Mouse (Mus musculus): ENCODE data around the gene Prcc. TPM values are rescaled to one million over a fixed set of nuclear protein-coding genes. Genes with fewer than 3 reads are reported as not detected.
"Not testable (repeated sequence)": the region's sequence is repeated elsewhere in the genome, so short reads cannot be mapped to it uniquely, and the experiment has no call there.

Gene Prcc
- total and polyA plus RNA-seq, 2 experiments from 2014 or later: 20.6 to 77.1 TPM

- ATAC-seq (peak; percentile 97), DNase-seq (peak; percentile 98)
- Histone ChIP-seq H3K9me3 (ENCODE audit: low read length) (no peaks in the 10 kb centered on the region), H3K4me3 (ENCODE audit: low read depth, low read length) (peak within 1 kb of the TSS; percentile 78), H3K4me2 (ENCODE audit: low read depth) (peak within 1 kb of the TSS; percentile 90), H3K9ac (peak within 1 kb of the TSS; percentile 79), H3K27ac (ENCODE audit: low read depth, low read length) (peak within 1 kb of the TSS; percentile 77), H3K27me3 (ENCODE audit: insufficient read depth, low read length) (no peaks in the 10 kb centered on the region), H3K36me3 (ENCODE audit: insufficient read depth) (no peaks in the 10 kb centered on the region), H3K4me1 (ENCODE audit: insufficient read depth) (peaks cover 14% of the 10 kb centered on the region)
- WGBS: 3% methylated on average over 55 of the region's 57 CpGs
- TF ChIP-seq CTCF (IDR thresholded peaks at IDR 0.05; ENCODE audit: low read depth): peak; percentile 53
These were observed 20.6 kb upstream of the Prcc start, which contains the start of gene Hdgf for GRCm38 (mm10) chr3:87905880-87906485. Gene Hdgf (plus strand): TSS chr3:87906321.

DNA sequence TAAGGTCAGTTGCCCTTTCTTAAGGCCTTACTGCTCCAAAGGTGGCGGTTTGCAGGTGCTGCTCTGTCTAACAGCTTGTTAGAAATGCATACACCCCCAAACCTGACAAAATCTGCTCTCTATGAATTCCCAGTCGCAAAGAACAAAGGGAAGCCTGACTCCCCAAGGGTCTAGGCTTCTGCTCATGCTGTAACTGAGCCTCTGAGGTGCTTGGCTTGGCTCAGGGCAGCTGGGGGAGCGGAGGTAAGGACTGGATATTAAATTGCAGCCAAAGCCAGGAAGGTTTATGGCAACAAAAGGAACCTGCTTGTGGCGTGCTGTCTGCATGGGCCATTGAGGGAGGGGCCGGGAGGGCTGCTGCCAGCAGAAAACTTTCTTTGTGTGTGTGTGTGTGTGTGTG lies 18.4 kb upstream of the Prcc start:
- Histone ChIP-seq H3K27ac (ENCODE audit: low read depth, low read length) (no peak overlapping the region), H3K36me3 (ENCODE audit: insufficient read depth) (no peaks in the 10 kb centered on the region), H3K4me1 (ENCODE audit: insufficient read depth) (peaks cover 14% of the 10 kb centered on the region), H3K4me3 (ENCODE audit: low read depth, low read length) (no peak overlapping the region), H3K27me3 (ENCODE audit: insufficient read depth, low read length) (no peaks in the 10 kb centered on the region), H3K9ac (no peak overlapping the region), H3K9me3 (ENCODE audit: low read length) (no peaks in the 10 kb centered on the region), H3K4me2 (ENCODE audit: low read depth) (no peak overlapping the region)
- TF ChIP-seq CTCF (IDR thresholded peaks at IDR 0.05; ENCODE audit: low read depth): no peak
- DNase-seq (no peak), ATAC-seq (no peak)
- WGBS: 48% methylated on average over 5 of the region's 5 CpGs

GRCm38 (mm10) chr3:87901959-87902358 lies 16.6 kb upstream of the Prcc start:
- not testable (repeated sequence) for H3K4me2 ChIP-seq (ENCODE audit: low read depth); DNase-seq; H3K27ac ChIP-seq (ENCODE audit: low read depth, low read length); H3K27me3 ChIP-seq (ENCODE audit: insufficient read depth, low read length); H3K36me3 ChIP-seq (ENCODE audit: insufficient read depth); H3K9me3 ChIP-seq (ENCODE audit: low read length); ATAC-seq; H3K4me1 ChIP-seq (ENCODE audit: insufficient read depth); H3K9ac ChIP-seq; H3K4me3 ChIP-seq (ENCODE audit: low read depth, low read length)
- 88% methylated on average over 5 of the region's 6 CpGs for WGBS

DNA sequence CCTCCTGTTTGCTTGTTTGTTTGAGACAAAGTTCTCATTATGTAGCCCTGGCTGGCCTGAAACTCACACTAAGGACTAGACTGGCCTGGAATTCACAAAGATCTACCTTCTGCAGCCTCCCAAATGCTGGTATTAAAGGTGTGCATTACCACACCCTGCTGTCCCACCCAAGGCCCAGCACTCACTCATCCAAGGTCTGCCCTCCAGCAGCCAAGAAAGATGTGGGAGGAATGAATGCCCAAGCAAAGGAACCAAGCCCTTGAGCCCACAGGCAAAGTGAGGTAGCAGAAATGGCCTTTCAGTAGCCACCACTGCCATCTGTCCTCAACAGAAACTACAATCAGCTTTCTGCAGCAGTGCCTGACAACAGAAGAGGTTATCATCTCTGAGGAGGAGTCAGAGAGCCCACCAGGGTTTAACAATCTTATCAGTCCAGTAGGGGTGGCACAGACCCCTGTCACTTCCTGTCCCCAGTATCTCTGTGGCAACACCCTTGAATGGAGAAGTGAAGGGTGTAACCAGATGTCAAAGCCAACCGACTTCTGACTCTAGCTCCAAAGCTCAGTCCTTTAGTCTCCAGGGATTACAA lies 15.7 kb upstream of the Prcc start:
- no peak for DNase-seq
- WGBS: 85% methylated on average over 1 of the region's 1 CpGs
- no peaks in the 10 kb centered on the region for H3K36me3 ChIP-seq (ENCODE audit: insufficient read depth)
- ATAC-seq: no peak
- no peak overlapping the region for H3K4me2 ChIP-seq (ENCODE audit: low read depth)
- no peak for TF ChIP-seq CTCF (IDR thresholded peaks at IDR 0.05; ENCODE audit: low read depth)
- H3K9me3 ChIP-seq (ENCODE audit: low read length): no peaks in the 10 kb centered on the region
- no peaks in the 10 kb centered on the region for H3K27me3 ChIP-seq (ENCODE audit: insufficient read depth, low read length)
- H3K4me3 ChIP-seq (ENCODE audit: low read depth, low read length): no peak overlapping the region
- H3K27ac ChIP-seq (ENCODE audit: low read depth, low read length): no peak overlapping the region
- no peaks in the 10 kb centered on the region for H3K4me1 ChIP-seq (ENCODE audit: insufficient read depth)
- H3K9ac ChIP-seq: no peak overlapping the region

DNA sequence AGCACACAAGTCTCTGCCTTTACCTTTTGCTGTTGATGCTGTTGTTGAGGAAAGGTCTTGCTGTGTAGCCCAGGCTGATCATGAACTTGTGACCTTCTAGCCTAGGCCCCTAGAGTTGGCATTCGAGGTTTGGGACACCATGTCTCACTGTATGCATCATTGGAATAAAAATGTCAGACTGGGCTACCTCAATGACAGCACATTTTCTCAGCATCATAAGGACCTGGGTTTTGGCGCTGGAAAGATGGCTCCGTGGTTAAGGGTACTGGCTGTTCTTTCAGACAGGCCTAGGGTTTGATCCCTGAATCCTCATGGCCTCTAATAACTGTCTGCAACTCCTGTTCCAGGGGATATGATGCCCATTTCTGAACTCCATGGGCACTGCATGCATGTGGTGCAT lies 14.4 kb upstream of the Prcc start:
- Histone ChIP-seq H3K9ac (no peak overlapping the region), H3K4me2 (ENCODE audit: low read depth) (no peak overlapping the region), H3K36me3 (ENCODE audit: insufficient read depth) (no peaks in the 10 kb centered on the region), H3K27ac (ENCODE audit: low read depth, low read length) (no peak overlapping the region), H3K27me3 (ENCODE audit: insufficient read depth, low read length) (no peaks in the 10 kb centered on the region), H3K4me3 (ENCODE audit: low read depth, low read length) (no peak overlapping the region), H3K9me3 (ENCODE audit: low read length) (no peaks in the 10 kb centered on the region), H3K4me1 (ENCODE audit: insufficient read depth) (no peaks in the 10 kb centered on the region)
- WGBS: 73% methylated on average over 3 of the region's 3 CpGs
- no peak for TF ChIP-seq CTCF (IDR thresholded peaks at IDR 0.05; ENCODE audit: low read depth)
- DNase-seq (no peak), ATAC-seq (no peak)

GRCm38 (mm10) chr3:87899266-87899665 lies 13.9 kb upstream of the Prcc start:
- WGBS: 54% methylated on average over 3 of the region's 3 CpGs
- Histone ChIP-seq H3K9me3 (ENCODE audit: low read length) (no peaks in the 10 kb centered on the region), H3K27me3 (ENCODE audit: insufficient read depth, low read length) (no peaks in the 10 kb centered on the region), H3K27ac (ENCODE audit: low read depth, low read length) (no peak overlapping the region), H3K4me1 (ENCODE audit: insufficient read depth) (no peaks in the 10 kb centered on the region), H3K9ac (no peak overlapping the region), H3K4me2 (ENCODE audit: low read depth) (no peak overlapping the region), H3K36me3 (ENCODE audit: insufficient read depth) (no peaks in the 10 kb centered on the region), H3K4me3 (ENCODE audit: low read depth, low read length) (no peak overlapping the region)
- DNase-seq: no peak
- ATAC-seq: no peak
- TF ChIP-seq CTCF (IDR thresholded peaks at IDR 0.05; ENCODE audit: low read depth): no peak

DNA sequence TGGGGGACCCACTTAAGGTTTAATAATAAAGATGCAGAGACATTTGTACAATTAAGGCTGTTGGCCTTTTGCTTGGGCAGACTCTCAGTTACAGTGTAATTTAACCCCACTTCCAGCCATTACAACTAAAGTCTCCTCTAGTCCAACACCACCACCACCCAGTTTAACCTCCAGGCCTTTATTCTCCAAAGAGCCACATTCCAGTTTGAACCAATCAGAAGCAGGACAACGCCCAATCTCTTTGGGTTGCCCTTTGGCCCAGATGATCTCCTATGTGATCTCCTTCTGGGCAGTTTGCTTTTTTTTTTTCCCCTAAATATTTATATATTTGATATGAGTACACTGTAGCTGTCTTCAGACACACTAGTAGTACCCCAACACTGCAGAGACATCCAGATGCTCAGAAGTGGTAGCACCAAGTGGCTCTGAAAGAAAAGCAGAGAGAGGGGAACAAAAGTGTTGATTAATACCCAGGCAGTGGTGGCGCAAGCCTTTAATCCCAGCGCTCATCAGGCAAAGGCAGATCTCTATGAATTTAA lies 8.0 kb upstream of the Prcc start:
- Histone ChIP-seq H3K4me1 (ENCODE audit: insufficient read depth) (no peaks in the 10 kb centered on the region), H3K27me3 (ENCODE audit: insufficient read depth, low read length) (no peaks in the 10 kb centered on the region), H3K36me3 (ENCODE audit: insufficient read depth) (no peaks in the 10 kb centered on the region), H3K4me2 (ENCODE audit: low read depth) (no peak overlapping the region), H3K4me3 (ENCODE audit: low read depth, low read length) (no peak overlapping the region), H3K27ac (ENCODE audit: low read depth, low read length) (no peak overlapping the region), H3K9ac (no peak overlapping the region), H3K9me3 (ENCODE audit: low read length) (no peaks in the 10 kb centered on the region)
- ATAC-seq (no peak), DNase-seq (no peak)
- TF ChIP-seq CTCF (IDR thresholded peaks at IDR 0.05; ENCODE audit: low read depth): no peak
- WGBS: 74% methylated on average over 3 of the region's 3 CpGs
